Mouse (Mus musculus): ENCODE results near the gene Gm14327. TPM values are rescaled to one million over a fixed set of nuclear protein-coding genes. Genes with fewer than 3 reads are reported as not detected.

Gene Gm14327
- 10.0 TPM for polyA plus RNA-seq (2014; fragmentation: Illumina TruSeq; extraction: RNeasy Lipid Tissue Mini Kit (QIAGEN cat#74804))

DNA sequence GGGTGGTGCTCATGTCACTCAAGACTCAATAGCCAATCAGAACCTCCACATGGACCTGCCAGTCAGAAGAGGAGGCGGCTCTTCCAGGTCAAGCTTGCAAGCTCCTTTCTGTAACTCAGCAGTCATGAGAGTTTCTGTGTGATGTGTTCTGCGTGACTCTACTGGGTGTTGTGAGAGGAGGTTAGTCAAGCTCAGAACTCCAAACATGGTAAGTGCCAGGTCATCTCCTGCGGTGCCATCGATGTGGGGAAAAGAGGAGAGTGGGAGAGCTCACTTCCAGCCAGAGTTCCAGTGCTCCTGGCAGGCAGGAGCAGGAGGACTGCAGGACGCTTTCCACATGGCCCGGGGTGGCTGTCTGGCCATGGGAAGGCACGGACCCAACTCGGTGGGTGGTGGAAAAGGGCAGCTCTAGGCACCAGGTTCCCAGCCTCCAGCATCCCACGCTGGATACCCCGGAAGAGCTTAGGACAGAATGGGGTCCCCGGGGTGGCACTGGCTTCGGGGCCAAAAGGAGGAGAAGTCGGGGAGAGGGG is at the start of gene Gm14327:
TSS of gene Gm14327 (plus strand) at position 51 of the 533 bp plus-strand sequence.

DNA sequence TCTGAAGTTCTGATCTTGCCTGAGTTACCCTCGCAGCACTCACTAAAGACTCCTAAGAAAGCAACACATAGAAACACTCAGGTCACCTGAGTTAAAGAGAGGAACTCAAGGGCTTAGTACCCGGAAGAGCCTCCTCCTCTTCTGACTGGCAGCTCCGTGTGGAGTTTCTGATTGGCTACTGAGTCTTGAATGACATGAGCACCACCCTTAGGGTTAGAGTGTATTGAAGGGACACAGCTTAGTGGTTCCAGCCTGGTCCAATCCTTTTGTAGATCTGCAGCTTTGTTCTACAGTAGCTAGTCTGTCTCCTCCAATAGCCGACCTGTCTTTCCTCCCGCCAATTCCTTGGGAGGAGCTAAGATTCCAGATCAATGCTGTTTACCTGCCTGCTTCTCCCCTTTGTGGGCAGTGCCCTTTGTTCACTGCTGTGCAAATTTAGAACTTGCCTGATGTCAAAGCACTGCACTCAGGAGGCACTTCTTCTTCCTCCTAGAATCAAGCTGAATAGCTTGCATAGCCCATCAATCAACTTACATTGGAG is 28.7 kb downstream of the Gm14327 start, which contains the start of gene Zfp972:
TSS of gene Zfp972 (minus strand) at position 51 of the 541 bp plus-strand sequence.

Other genes with a start within 250 kb of the Gm14327 start
- 11.6 TPM for gene Gm14322, start 137.8 kb upstream of the Gm14327 start, polyA plus RNA-seq (2014; fragmentation: Illumina TruSeq; extraction: RNeasy Lipid Tissue Mini Kit (QIAGEN cat#74804))
- gene Gm14325, start 56.8 kb upstream of the Gm14327 start, polyA plus RNA-seq (2014; fragmentation: Illumina TruSeq; extraction: RNeasy Lipid Tissue Mini Kit (QIAGEN cat#74804)) = 145 TPM
- not detected for gene Zfp972, start 28.5 kb downstream of the Gm14327 start, polyA plus RNA-seq (2014; fragmentation: Illumina TruSeq; extraction: RNeasy Lipid Tissue Mini Kit (QIAGEN cat#74804))
- 93.3 TPM for gene Gm14326, start 60.2 kb downstream of the Gm14327 start, polyA plus RNA-seq (2014; fragmentation: Illumina TruSeq; extraction: RNeasy Lipid Tissue Mini Kit (QIAGEN cat#74804))
- 111 TPM for gene Zfp971, start 126.2 kb downstream of the Gm14327 start, polyA plus RNA-seq (2014; fragmentation: Illumina TruSeq; extraction: RNeasy Lipid Tissue Mini Kit (QIAGEN cat#74804))
- gene Zfp931, start 181.4 kb downstream of the Gm14327 start, polyA plus RNA-seq (2014; fragmentation: Illumina TruSeq; extraction: RNeasy Lipid Tissue Mini Kit (QIAGEN cat#74804)) = 106 TPM
- gene Phactr3, start 221.9 kb downstream of the Gm14327 start, polyA plus RNA-seq (2014; fragmentation: Illumina TruSeq; extraction: RNeasy Lipid Tissue Mini Kit (QIAGEN cat#74804)) = 0.88 TPM

All from ovary, adult 10 weeks (tissue).